Mouse (Mus musculus): ENCODE data around the gene Acer3.
"Not testable (repeated sequence)": the region's sequence is repeated elsewhere in the genome, so short reads cannot be mapped to it uniquely, and the experiment has no call there.

The Acer3 gene

DNA sequence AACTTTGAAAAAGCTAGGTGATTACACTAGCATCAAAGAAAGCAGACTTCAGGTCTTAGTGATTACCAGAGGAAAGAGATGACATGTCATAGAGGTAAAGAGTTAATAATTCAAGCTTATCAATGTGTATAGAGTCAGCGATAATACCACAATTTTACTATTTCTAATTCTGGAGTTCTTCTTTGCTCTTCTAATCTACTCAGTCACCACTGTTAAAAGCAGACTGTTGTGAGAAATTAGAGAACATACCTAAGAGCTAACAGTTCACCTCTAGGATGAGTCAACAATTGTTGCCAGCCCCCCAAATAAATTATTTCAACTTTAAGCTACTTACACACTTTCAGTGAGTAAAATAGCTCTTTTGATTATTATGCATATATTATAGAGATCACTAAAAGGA lies 28.1 kb downstream of the Acer3 start:
- no peak for DNase-seq (ENCODE audit: low read depth, low spot score)

DNA sequence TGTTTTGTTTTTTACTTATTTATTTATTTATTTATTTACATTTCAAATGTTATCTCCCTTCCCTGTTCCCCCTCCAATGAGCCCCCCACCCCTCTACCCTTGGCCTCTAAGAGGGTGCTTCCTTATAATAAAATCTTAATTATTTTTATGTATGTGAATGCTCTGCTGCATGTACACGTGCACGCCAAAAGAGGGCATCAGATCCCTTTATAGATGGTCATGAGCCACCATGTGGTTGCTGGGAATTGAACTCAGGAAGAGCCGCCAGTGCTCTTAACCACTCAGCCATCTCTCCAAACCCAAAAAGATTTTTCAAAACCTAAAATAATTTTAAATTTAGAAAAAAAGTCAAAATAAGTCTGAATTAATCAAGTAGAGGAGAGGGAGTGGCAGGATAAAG lies 31.4 kb downstream of the Acer3 start:
- peak; percentile 49 for DNase-seq (ENCODE audit: low read depth, low spot score)

DNA sequence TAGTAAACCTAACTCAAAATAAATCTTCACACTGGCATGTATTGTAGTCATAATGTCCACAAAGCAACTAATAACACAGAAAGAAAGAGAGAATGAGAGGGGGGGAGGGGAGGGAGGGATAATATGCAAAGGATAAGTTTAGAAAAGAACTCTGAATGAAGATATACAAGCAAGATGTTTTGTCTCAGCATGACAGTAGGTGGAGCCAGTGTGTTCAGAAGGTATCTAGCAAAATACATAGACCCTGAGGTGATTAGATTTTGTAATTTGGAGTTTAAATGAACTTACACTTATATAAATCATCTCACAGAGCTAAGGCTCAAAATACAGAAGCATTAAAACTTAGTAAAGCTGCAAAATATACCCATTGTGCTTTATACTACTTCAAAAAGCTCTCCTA lies 44.7 kb downstream of the Acer3 start:
- peak; percentile 6 for DNase-seq (ENCODE audit: low read depth, low spot score)

GRCm38 (mm10) chr7:98268166-98268565 lies 52.8 kb downstream of the Acer3 start:
- DNase-seq (ENCODE audit: low read depth, low spot score): peak; percentile 77

DNA sequence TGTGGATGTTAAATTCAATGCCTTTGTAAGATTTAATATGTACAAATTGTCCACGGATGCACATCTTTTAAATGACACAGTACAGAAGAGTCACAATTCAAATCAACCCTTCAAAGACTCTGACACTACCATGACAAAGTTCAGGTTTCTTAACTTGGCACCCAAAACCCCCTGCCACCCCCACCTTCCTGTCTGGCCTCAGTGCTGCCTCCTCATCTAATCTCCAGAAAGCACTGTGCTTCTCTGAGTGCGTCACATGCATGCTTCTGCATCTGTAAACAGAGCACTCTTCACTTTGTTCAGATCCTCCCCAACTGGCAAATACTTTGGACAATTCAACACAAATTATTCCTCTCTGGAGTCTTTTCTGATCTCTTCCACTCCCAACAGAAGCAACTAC lies 68.5 kb downstream of the Acer3 start:
- no peak for DNase-seq (ENCODE audit: low read depth, low spot score)

GRCm38 (mm10) chr7:98236686-98237359 lies 84.2 kb downstream of the Acer3 start:
- no peak for DNase-seq (ENCODE audit: low read depth, low spot score)

GRCm38 (mm10) chr7:98223796-98224195 lies 97.2 kb downstream of the Acer3 start:
- no peak for DNase-seq (ENCODE audit: low read depth, low spot score)

DNA sequence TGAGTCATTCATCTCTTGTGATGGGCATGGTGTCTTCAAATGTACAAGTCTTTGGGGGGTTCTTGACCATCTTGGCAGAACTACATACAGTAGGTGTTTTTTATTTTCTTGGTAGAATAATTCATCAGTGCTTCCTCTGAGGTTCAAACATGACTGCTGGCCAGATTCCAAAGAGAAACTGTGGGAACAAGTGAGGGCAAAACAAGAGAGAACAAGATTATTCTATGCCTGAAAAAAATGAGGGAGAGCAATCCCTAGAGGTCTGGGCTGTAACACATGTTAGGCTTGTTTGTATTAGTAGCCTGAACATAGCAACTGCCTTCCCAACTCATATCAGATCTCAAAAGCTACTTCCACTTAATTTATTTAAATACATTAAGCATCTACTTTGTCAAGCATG lies 104.3 kb downstream of the Acer3 start:
- no peak for DNase-seq (ENCODE audit: low read depth, low spot score)

DNA sequence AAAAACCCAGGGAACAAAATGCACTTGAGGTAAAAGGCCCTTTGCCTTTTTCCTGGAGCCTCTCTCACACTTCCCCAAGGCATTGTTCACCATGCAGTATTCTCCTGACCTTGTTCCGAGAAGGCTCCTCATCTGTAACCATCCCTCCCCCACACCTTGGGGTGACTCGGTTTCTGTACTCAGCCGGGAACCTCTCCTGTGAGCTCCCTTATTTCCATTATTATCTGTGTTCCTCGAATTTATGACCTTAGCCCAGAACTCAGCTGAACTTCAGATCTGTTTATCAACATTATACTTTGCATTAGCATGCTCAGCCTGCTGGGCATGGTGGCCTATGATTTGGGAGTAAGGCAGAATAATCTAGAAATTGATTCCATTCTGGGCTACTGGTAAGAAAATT lies 118.1 kb downstream of the Acer3 start:
- no peak for DNase-seq (ENCODE audit: low read depth, low spot score)

GRCm38 (mm10) chr7:98201493-98202028 lies 119.4 kb downstream of the Acer3 start:
- no peak for DNase-seq (ENCODE audit: low read depth, low spot score)

DNA sequence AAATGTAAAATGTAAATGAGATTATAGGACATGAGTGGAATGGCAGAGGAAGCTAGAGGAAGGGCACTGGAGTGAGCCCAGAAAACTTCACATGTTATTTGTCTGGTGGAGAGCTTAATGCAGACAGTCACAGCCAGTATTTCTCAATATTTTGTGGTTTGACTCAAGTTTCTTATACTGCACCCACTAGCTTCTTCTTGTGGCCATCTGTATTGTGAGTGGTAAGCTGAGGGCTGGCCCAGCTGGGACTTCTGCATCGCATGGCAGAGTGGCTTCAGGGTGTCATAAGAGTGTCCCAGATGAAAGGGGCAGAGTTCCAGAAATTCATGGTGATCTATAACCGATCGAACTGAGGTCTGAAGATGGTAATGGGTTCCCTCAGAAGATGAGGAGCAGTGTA lies 120.6 kb downstream of the Acer3 start:
- no peak for DNase-seq (ENCODE audit: low read depth, low spot score)

DNA sequence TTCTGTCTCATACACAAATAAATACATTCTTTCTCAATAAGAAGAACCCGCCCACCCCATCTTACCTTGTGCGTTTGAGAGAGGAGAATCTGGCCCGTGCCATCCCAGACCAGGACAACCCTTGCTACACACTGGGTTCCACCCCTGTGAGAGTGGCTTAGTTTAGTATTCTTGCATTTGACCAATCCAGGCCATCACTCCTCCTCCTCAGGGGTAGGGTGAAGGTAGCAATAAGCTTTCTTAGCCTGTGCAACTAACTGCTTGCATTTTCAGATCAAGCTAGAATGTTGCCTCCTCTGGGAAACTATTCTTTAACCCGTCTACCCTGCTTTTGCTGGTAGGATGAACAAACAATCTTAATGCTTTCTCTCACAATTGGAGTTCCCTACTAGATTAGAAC lies 121.6 kb downstream of the Acer3 start, which contains the start of gene B3gnt6:
TSS of gene B3gnt6 (minus strand) at position 101 of the 400 bp plus-strand sequence.
- DNase-seq (ENCODE audit: low read depth, low spot score): no peak

- DNase-seq (ENCODE audit: low read depth, low spot score): peak; percentile 32
These were observed 125.7 kb downstream of the Acer3 start for GRCm38 (mm10) chr7:98195151-98195801.

DNA sequence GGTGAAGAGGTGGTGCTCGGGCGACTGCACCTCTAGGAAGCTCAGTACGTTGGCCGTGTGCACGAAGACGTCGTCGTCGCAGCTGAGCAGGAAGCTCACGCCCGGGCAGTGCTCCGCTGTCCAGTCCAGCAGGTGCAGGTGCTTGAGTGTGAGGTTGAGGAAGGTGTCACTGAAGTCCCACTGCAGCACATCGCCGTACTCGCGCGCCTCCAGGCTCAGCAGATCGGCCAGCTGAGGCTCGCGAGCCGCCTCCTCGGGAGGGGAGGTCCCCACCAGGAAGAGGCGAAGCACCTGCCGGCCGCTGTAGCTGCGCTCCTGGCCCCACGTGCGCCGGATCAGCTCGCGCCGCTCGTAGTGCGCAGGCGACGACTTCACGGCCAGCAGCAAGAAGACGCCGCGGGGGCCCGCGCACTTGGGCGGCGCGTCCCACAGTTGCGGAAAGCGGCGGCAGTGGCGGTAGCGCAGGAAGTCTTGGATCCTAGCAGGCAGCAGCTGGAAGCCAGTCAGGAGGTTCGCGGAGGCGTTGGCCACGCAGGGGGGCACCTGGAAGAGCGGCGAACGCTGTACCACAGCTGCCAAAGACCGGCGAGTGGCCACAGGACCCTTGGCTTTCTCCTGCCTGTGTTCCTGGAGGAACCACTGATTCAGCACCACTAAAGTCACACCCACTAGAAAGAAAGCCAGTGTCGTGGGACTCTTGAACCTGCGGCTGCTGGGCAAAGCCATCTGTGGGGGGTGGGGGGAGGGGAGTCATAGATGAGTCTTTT lies 126.8 kb downstream of the Acer3 start:
- peak; percentile 70 for DNase-seq (ENCODE audit: low read depth, low spot score)

GRCm38 (mm10) chr7:98193515-98194025 lies 127.4 kb downstream of the Acer3 start:
- peak; percentile 77 for DNase-seq (ENCODE audit: low read depth, low spot score)

GRCm38 (mm10) chr7:98191571-98192250 lies 129.3 kb downstream of the Acer3 start:
- peak; percentile 48 for DNase-seq (ENCODE audit: low read depth, low spot score)

DNA sequence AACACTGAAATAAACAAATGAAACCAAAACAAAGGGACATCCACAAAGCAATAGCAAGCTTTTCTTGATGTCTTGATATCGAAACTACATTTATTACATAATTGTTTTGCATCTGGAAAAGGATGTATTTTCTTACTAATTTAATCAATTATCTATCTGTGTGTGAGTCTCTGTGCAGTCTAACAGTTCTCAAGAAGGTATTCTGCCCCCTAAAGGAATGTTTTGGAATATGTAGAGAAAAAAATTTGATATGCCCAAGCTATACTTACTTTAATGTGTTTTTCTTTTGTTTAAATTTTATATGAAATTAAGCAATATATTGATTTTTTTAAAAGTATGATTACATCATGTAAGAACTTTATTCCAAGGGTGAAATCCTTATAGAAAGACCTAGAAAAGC lies 130.4 kb downstream of the Acer3 start:
- no peak for DNase-seq (ENCODE audit: low read depth, low spot score)

DNA sequence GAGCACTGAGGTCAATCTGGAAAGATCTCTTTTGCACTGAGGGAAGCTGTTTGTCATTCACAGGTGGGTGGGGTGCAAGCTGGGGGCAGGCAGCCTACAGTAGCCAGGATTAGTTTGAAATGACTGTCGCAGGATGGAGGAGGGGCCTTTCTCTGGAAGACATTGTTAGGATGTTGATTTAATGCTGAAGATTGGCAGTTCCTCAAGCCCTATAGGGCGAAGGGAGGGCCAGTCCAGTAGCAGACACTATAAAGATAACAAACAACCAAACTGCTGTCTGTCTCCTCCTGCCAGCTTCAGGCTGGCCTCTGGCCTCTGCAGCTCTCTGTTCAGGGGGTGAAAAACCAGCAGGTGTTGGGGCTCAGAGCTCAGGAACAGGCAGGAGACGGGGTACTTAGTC lies 131.3 kb downstream of the Acer3 start:
- DNase-seq (ENCODE audit: low read depth, low spot score): peak; percentile 33

- no peak for DNase-seq (ENCODE audit: low read depth, low spot score)
These were observed 132.3 kb downstream of the Acer3 start for GRCm38 (mm10) chr7:98188680-98189079.

DNA sequence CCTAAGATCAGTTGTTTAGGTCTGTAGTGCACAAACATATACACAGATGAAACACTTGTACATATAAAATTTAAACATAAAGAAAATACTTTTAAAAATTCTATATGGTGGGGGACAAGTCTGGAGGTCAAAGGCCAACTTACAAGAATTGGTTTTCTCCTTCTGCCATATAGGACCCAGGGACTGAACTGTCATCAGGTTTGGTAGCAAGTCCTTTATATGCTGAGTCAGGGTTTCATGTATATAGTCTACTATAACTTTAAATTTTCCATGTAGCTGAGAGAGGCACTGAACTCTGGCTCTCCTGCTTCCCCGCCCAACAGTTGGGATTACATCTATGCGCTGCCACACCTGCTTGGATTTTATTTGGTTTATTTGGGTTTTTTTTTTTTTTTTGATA lies 132.8 kb downstream of the Acer3 start:
- no peak for DNase-seq (ENCODE audit: low read depth, low spot score)

GRCm38 (mm10) chr7:98187332-98187731 lies 133.7 kb downstream of the Acer3 start:
- DNase-seq (ENCODE audit: low read depth, low spot score): not testable (repeated sequence)

DNA sequence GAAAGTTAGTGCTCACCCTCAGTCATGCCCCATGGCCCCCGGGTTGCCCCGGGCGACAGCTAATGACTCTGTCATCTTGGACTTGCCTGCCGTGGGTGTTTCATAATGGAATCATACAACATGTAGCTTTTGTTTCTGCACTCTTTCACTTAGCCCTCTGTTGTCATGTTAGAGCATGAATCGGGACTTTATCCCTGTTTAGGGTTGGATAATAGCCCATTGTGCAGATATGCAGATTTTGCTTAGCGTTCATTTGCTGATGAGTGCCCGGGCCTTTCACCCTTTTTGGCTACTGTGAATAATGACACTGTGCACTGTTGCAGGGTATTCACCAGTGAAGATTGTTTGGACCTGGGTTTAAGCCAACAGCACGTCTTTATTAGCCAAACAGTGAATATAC lies 134.4 kb downstream of the Acer3 start:
- no peak for DNase-seq (ENCODE audit: low read depth, low spot score)
